Mouse (Mus musculus) forebrain, embryonic 12.5 days (tissue): ENCODE measurements around the gene Stx3. TPM values are rescaled to one million over a fixed set of nuclear protein-coding genes. Genes with fewer than 3 reads are reported as not detected.

ENCODE experiments used
- ATAC-seq: fragments of 200-750 bp; cut with Nextera tagmentation; 2 replicates; pipeline ENCODE4 v1.8.0; 2017; ENCODE audit warnings: moderate TSS enrichment; ENCODE audit not compliant: low FRiP score
- H3K27ac ChIP-seq: fragments of 300-500 bp; sonication (generic); 2 replicates; pipeline ENCODE4 v1.5.1; 2016; ENCODE audit warnings: mild to moderate bottlenecking
- H3K27me3 ChIP-seq: fragments of 300-500 bp; sonication (generic); 2 replicates; pipeline ENCODE4 v1.6.1; 2016; ENCODE audit warnings: mild to moderate bottlenecking
- H3K36me3 ChIP-seq: fragments of 300-500 bp; sonication (generic); replicated peaks from 2 replicates; pipeline ENCODE4 v1.6.1; 2016; ENCODE audit warnings: mild to moderate bottlenecking
- H3K4me1 ChIP-seq: fragments of 300-500 bp; sonication (generic); 2 replicates; pipeline ENCODE4 v1.6.1; 2016
- H3K4me2 ChIP-seq: fragments of 300-500 bp; sonication (generic); 2 replicates; pipeline ENCODE4 v1.6.1; 2016; ENCODE audit warnings: mild to moderate bottlenecking, moderate library complexity
- H3K4me3 ChIP-seq: fragments of 300-500 bp; sonication (generic); replicated peaks from 2 replicates; pipeline ENCODE4 v1.5.1; 2016; ENCODE audit warnings: mild to moderate bottlenecking
- H3K9ac ChIP-seq: fragments of 300-500 bp; sonication (generic); 2 replicates; pipeline ENCODE4 v1.6.1; 2016; ENCODE audit warnings: mild to moderate bottlenecking
- H3K9me3 ChIP-seq: fragments of 300-500 bp; sonication (generic); 2 replicates; pipeline ENCODE4 v1.6.1; 2016
- WGBS: fragments of 180-500 bp; shearing (Covaris S2); methylation state at CpG from one replicate; pipeline ENCODE4 v1.1.7; 2016; 5-methylcytosine and 5-hydroxymethylcytosine counted together
- polyA plus RNA-seq: library from polyadenylated mRNA; unstranded; fragments of >200 nt; fragmentation: Nextera tagmentation; extraction: Ambion mirVana; gene quantifications from 2 replicates; pipeline ENCODE4 v1.2.1, GENCODE M21; 2016

Stx3 gene
- polyA plus RNA-seq = 7.5 and 8.1 TPM in 2 replicates

DNA sequence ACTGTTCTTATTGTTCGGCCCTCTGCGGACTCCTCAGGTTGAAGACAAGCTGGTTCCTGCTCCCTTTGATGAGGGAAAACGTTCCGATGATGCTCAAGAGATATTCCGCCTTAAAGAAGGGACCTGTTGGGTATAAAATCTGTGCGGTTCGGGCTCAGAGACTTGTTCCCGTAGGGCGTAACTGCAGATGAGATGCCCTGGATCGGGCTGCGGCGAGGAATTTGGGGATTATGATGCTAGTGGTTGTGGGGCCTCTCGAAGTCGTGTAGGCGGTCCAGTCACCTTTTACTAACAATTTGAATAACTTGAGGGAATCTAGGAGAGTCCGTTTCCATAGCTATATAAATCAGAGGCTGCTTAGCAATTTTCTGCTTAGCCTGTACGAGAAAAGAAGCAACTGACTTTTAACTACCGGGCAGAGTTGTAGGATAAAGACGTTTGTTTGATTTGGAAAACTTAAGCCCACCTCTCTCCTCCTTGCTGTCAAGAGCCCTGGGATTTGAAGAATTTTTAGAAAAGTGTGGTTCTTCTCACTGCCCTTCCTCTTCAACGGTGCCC lies at the start of gene Stx3:
Gene Stx3 (minus strand): TSS at position 261 of the 558 bp plus-strand sequence.
- peak within 1 kb of the TSS; percentile 65 for H3K9ac ChIP-seq
- peaks cover 19% of the 10 kb centered on the region for H3K4me1 ChIP-seq
- H3K27ac ChIP-seq = no peak within 1 kb of the TSS
- no peak; the same call in 1 of the 2 replicates for ATAC-seq
- H3K9me3 ChIP-seq = no peaks in the 10 kb centered on the region
- peak within 1 kb of the TSS; percentile 69 for H3K4me3 ChIP-seq
- under 1% methylated on average over 20 of the region's 20 CpGs for WGBS
- H3K27me3 ChIP-seq = peaks cover 48% of the 10 kb centered on the region
- H3K4me2 ChIP-seq = peak within 1 kb of the TSS; percentile 97
- no peaks in the 10 kb centered on the region for H3K36me3 ChIP-seq

DNA sequence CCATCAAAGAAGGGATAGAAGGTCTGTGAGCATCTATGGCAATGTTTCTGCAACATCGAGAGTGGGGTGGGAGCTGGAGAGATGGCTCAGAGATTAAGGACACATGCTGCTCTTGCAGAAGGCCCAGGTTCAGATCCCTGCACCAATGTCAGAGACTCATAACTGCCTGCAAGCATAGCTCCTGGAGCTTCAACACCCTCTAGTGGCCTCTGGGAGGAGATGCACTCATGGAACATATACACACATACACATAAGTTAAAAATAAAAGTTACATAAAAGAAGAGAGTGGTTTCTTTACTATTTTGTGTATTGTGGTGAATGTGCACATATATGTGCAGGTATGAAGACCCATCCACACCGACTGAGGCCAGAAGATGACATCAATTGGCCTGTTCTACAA lies 48.6 kb upstream of the Stx3 start:
- WGBS = 78% methylated on average over 2 of the region's 2 CpGs
- Histone ChIP-seq H3K36me3 (no peaks in the 10 kb centered on the region), H3K4me2 (no peak overlapping the region), H3K27me3 (no peaks in the 10 kb centered on the region), H3K9ac (no peak overlapping the region), H3K27ac (no peak overlapping the region), H3K4me1 (no peaks in the 10 kb centered on the region), H3K9me3 (no peaks in the 10 kb centered on the region), H3K4me3 (no peak overlapping the region)
- ATAC-seq = no peak

DNA sequence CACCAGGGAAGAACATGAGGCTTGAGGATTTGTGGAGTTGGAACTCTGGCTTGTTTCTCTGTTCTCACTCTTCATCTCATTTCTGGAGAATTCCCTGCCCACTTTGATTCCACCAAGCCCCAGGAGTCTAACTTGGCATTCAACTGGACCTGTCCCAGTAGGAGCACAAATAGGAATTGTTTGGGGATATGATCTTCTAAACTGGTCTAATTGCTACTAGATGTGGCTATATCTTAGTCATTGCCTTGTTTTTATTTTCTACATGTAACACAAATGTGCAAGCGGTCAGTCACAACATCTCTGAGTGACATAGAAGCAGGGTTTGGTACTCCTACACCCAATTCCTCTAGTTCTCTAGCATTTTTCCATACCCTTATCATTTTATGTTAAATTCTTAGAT lies 41.8 kb upstream of the Stx3 start, which contains the start of gene Olfr1418:
Gene Olfr1418 (minus strand): TSS at position 101 of the 400 bp plus-strand sequence.
- no peak for ATAC-seq
- Histone ChIP-seq H3K4me1 (no peaks in the 10 kb centered on the region), H3K36me3 (no peaks in the 10 kb centered on the region), H3K27ac (no peak within 1 kb of the TSS), H3K27me3 (no peaks in the 10 kb centered on the region), H3K9me3 (no peaks in the 10 kb centered on the region), H3K4me3 (no peak within 1 kb of the TSS), H3K9ac (no peak within 1 kb of the TSS), H3K4me2 (no peak within 1 kb of the TSS)
- WGBS = 87% methylated on average over 1 of the region's 1 CpGs

DNA sequence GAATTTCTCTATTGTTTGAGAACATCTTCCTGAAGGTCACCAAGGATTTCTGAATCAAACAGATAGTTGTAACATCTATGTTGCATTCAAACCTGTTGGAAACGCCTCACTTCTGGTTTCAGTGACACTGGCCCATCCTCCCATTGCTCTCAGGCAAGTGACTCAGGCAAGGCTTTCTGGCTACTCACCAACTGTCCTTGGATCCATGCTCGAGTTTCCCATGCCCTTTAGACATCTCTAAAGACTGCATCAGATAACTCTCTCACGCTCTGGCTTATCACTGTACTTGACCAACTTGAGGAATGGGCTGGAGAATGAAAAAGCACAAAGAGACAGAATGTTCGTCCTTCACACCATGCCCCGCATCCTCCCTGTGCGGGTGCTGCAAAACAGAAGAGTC lies 37.3 kb upstream of the Stx3 start:
- H3K4me3 ChIP-seq = no peak overlapping the region
- H3K4me2 ChIP-seq = no peak overlapping the region
- 82% methylated on average over 6 of the region's 6 CpGs for WGBS
- H3K4me1 ChIP-seq = no peaks in the 10 kb centered on the region
- no peaks in the 10 kb centered on the region for H3K36me3 ChIP-seq
- no peak for ATAC-seq
- no peak overlapping the region for H3K27ac ChIP-seq
- no peaks in the 10 kb centered on the region for H3K27me3 ChIP-seq
- H3K9me3 ChIP-seq = no peaks in the 10 kb centered on the region
- no peak overlapping the region for H3K9ac ChIP-seq

DNA sequence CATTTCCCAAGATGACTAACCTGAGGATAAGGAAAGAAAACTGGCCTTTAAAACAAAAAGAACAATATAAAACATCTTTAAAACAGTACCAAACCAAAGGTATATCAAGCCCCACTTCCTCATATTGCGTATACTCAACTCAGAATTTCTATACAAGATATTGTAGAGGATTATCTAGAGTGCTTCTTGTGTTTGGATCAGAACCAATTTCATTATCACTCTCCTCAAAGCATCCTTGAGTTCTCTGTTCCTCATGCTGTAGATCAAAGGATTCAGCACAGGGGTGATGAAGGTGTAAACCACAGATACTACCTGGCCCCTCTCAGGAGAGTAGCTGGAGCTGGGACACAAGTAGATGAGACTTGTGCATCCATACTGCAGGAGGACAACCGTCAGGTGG lies 35.6 kb upstream of the Stx3 start:
- Histone ChIP-seq H3K27ac (no peak overlapping the region), H3K4me1 (no peaks in the 10 kb centered on the region), H3K36me3 (no peaks in the 10 kb centered on the region), H3K9ac (no peak overlapping the region), H3K4me3 (no peak overlapping the region), H3K9me3 (no peaks in the 10 kb centered on the region), H3K4me2 (no peak overlapping the region), H3K27me3 (no peaks in the 10 kb centered on the region)
- no peak for ATAC-seq
- WGBS = 78% methylated on average over 2 of the region's 2 CpGs

DNA sequence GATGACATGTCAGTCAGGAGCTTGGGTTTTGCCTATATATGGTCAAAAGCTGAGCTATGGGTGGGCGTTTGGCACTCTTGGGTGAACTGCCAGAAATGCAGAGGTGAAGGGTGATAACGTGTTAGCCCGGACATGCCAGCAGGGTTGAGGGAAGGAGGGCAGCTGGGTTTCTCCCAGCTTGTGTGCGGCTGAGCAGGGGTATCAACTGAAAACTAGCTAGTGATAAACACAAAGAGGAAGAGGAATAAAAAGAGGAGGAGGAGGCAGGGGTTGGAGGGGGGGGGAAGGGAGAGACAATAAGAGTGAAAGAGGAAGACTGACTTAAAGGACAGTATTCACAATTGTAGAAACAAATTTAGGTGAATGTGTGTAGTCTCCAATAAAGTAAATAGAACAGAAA lies 33.4 kb upstream of the Stx3 start:
- Histone ChIP-seq H3K4me3 (no peak overlapping the region), H3K27me3 (no peaks in the 10 kb centered on the region), H3K4me2 (no peak overlapping the region), H3K36me3 (no peaks in the 10 kb centered on the region), H3K4me1 (no peaks in the 10 kb centered on the region), H3K9me3 (no peaks in the 10 kb centered on the region), H3K27ac (no peak overlapping the region), H3K9ac (no peak overlapping the region)
- 68% methylated on average over 4 of the region's 4 CpGs for WGBS
- ATAC-seq = no peak

DNA sequence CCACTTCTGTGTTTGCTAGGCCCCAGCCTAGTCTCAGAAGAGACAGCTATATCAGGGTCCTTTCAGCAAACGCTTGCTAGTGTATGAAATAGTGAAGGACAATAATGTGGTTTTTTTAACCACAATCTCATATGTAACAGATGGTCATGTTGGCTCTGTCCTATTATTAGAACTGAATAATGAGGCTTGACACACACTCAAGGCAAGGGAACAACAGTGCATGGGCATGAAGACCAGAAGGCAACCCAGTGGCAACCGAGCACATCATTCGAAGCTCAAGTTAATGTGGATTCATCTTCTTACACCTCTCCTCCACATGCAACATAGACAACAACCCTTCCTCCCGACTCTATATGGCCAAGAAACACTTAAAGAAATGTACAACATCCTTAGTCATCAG lies 27.1 kb upstream of the Stx3 start:
- no peak overlapping the region for H3K4me3 ChIP-seq
- WGBS = 87% methylated on average over 4 of the region's 4 CpGs

DNA sequence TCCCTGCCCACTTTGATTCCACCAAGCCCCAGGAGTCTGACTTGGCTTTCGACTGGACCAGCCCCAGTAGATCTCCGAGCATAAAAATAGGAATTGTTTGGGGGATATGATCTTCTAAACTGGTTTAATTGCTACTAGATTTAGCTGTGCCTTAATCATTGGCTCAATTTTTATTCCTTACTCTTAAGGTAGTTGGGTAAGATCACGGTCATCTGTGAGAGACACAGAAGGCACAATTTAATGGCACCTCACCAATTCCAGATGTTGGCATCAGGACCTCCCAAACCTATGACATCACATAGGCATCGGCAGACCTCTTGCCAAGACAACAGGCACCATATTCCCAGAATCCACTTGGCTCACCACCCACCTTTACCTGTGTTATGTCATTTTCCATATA lies 19.9 kb upstream of the Stx3 start, which contains the start of gene Olfr1417:
Gene Olfr1417 (minus strand): TSS at position 101 of the 400 bp plus-strand sequence.
- no peaks in the 10 kb centered on the region for H3K36me3 ChIP-seq
- ATAC-seq = no peak
- H3K27ac ChIP-seq = no peak within 1 kb of the TSS
- H3K4me1 ChIP-seq = no peaks in the 10 kb centered on the region
- no peaks in the 10 kb centered on the region for H3K9me3 ChIP-seq
- H3K27me3 ChIP-seq = no peaks in the 10 kb centered on the region
- H3K9ac ChIP-seq = no peak within 1 kb of the TSS
- no peak within 1 kb of the TSS for H3K4me3 ChIP-seq
- WGBS = 90% methylated on average over 4 of the region's 4 CpGs
- no peak within 1 kb of the TSS for H3K4me2 ChIP-seq

More for the DNA sequence above, 27.1 kb upstream of the Stx3 start:
- H3K4me2 ChIP-seq = no peak overlapping the region
- no peak overlapping the region for H3K27ac ChIP-seq
- H3K9me3 ChIP-seq = no peaks in the 10 kb centered on the region
- ATAC-seq = no peak
- H3K27me3 ChIP-seq = no peaks in the 10 kb centered on the region
- no peaks in the 10 kb centered on the region for H3K36me3 ChIP-seq
- no peaks in the 10 kb centered on the region for H3K4me1 ChIP-seq
- H3K9ac ChIP-seq = no peak overlapping the region

DNA sequence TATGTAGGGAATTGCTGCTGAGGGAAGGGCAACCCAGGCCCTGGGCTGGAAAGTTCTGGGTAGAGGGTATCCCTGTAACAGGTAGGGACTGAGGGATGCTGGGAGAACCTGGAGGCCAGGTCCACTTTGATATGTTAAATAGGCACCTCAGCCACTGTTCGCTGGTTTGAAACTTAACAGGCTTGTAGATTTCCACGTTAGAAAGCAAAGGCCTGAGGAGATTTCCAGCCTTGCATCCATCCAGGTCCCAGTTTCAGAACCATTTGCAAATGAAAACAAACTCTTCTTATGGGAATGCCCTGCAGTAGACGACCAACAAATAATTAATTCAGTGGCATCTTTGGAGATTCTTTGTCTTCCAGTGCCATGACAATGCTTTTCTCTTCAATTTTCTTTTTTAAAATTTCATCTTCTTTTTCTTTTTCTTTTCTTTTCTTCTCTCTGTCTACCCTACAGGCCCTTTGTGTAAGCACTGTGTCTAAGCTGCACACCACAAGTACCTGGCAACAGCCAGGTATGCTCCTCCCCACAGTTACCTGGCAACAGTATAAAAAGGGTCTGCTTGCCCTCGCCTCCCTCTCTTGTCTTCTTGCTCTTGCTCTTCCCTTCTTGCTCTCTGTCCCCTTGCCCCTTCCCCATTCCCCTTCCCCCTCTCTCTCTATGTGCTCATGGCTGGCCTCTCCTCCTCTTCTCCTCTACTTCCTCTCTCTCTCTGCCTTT lies 4.3 kb upstream of the Stx3 start:
- Histone ChIP-seq H3K36me3 (no peaks in the 10 kb centered on the region), H3K4me1 (peaks cover 12% of the 10 kb centered on the region), H3K4me3 (no peak overlapping the region), H3K27me3 (peaks cover 17% of the 10 kb centered on the region), H3K9me3 (no peaks in the 10 kb centered on the region), H3K27ac (no peak overlapping the region), H3K4me2 (no peak overlapping the region), H3K9ac (no peak overlapping the region)
- 23% methylated on average over 4 of the region's 4 CpGs for WGBS
- no peak for ATAC-seq

DNA sequence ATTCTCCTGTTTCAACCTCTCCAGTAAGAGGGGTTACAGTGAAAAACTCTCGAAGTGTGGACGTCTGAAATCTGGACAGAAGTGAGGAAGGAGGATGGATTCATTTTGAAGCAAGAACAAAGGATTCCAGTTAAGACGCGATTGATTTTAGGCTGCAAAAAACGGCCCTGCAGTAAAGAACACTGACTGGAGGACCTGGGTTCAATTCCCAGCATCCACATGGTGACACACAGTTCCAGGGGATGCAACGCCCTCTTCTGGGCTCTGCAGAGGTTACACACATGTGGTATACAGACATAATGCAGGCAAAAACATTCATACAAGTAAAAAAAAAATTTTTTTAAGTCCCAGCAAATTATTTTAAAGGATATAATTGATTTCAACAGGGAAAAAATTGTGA lies 1.0 kb upstream of the Stx3 start:
- WGBS = 30% methylated on average over 6 of the region's 6 CpGs
- Histone ChIP-seq H3K27me3 (peaks cover 43% of the 10 kb centered on the region), H3K27ac (no peak overlapping the region), H3K4me3 (peak overlapping the region; percentile 69; the same call in 1 of the 2 replicates), H3K36me3 (no peaks in the 10 kb centered on the region), H3K4me1 (peaks cover 19% of the 10 kb centered on the region), H3K9ac (no peak overlapping the region), H3K9me3 (no peaks in the 10 kb centered on the region), H3K4me2 (peak overlapping the region; percentile 97)
- ATAC-seq = no peak; the same call in 1 of the 2 replicates

DNA sequence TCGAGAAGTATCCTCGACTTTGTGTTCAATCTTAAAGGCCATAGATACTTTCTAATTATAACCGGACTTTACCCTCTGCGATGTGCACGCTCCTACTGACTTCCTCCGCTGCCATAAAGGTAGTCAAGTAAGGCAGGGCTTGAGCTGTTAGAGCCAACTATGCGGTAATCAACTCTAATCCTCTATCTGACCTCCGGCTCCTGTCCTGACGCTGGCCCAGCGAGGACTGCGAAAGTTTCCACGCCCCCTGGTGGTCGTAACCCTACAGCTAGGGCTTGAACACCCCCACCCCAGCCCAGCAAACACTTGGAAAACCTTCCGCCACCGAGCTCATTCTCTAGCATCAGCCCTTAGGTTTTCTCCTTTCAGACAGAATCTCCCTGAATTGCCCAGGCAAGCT lies 597 bp upstream of the Stx3 start:
- 1% methylated on average over 15 of the region's 15 CpGs for WGBS
- H3K4me2 ChIP-seq = peak overlapping the region; percentile 97
- no peaks in the 10 kb centered on the region for H3K9me3 ChIP-seq
- H3K27me3 ChIP-seq = peaks cover 47% of the 10 kb centered on the region
- H3K36me3 ChIP-seq = no peaks in the 10 kb centered on the region
- H3K9ac ChIP-seq = no peak overlapping the region
- peak overlapping the region; percentile 69 for H3K4me3 ChIP-seq
- peaks cover 19% of the 10 kb centered on the region for H3K4me1 ChIP-seq
- ATAC-seq = peak; percentile 84
- H3K27ac ChIP-seq = no peak overlapping the region

DNA sequence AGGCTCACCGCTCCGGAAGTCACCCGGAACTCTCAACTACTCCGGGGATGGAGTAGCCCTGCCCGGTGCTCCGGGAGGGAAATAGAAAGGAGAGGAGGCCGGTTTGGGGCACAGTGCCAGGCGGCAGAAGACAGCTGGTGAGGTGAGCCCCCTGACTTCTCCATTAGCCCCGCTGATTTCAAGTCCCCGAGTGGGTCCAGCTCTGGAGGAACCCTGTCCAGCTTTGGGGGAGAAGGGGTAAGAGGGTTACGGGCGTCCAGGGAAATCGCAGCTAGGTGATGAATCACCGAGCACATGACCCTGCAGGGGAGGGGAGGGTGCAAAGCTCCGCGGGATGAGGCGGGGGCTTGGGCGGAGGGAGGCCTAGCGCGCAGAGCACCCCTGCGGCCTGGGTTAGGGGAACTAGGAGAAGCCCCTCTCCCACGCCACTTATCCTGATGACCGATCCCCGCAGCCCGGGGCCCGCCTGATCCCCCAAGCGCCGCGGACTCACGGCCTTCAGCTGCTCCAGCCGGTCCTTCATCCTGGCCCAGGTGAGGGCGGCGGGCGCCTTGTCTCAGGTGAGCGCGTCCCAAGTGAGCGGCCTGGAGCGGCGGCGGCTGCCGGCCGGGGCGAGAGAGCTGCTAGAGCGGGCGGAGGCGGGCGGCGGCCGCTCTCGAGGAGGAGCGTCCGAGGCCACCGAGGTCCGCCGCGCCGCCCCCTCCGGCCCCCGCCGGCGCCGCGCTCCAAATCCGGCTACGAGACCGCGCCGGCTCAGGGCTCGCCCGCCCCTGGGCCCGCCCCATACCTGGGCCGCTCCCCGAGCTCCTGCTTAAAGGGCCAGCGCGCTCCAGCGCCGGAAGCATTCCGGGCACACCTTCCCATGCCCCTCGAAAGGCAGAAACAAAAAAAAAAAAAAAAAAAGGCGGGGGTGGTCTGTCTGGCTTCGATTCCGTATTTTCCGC lies 732 bp downstream of the Stx3 start:
- no peaks in the 10 kb centered on the region for H3K36me3 ChIP-seq
- peak overlapping the region; percentile 65 for H3K9ac ChIP-seq
- ATAC-seq = peak; percentile 74
- H3K4me3 ChIP-seq = peak overlapping the region; percentile 69
- H3K27ac ChIP-seq = no peak overlapping the region
- H3K27me3 ChIP-seq = peaks cover 48% of the 10 kb centered on the region
- peaks cover 24% of the 10 kb centered on the region for H3K4me1 ChIP-seq
- H3K9me3 ChIP-seq = no peaks in the 10 kb centered on the region
- under 1% methylated on average over 74 of the region's 83 CpGs for WGBS
- H3K4me2 ChIP-seq = peak overlapping the region; percentile 97
